Mouse (Mus musculus): Measurements from ENCODE around the gene Wbp2nl.
"Not testable (repeated sequence)": the region's sequence is repeated elsewhere in the genome, so short reads cannot be mapped to it uniquely, and the experiment has no call there.

Wbp2nl gene

DNA sequence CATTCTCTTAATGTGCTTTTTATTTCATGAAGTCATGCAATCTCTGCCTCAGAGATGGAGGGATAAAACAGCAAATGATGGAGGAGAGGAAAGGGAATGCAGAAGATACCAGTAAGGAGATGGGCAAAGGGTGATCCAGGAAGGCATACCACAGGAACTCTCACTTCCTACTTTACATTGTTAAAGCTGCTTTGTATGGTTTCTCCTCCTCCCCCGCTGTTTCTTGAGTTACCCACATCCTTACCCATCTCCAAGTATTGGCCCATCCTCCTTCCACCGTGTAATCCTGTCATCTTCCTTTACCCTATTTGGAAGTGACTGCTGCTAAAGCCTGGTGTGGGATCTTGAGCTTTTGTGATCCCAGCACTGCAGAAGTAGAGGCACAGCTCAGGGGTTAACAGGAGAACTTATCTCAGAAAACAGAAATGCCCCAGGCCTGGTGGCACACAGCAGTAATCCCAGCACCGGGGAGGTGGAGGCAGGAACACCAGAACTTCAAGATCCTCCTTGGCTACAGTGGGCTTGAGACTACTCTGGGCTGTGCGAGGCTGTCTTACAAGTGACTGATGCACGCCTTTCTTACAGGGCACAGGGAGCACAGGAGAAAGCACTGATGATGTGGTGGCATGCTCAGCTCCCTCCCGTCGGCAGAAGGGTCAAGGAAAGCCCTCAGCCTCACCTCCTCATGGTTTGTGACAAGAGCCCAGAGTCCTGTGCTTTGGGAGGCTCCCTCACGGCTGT lies 49.7 kb downstream of the Wbp2nl start:
- no peak for DNase-seq (ENCODE audit: low read depth, low spot score)

DNA sequence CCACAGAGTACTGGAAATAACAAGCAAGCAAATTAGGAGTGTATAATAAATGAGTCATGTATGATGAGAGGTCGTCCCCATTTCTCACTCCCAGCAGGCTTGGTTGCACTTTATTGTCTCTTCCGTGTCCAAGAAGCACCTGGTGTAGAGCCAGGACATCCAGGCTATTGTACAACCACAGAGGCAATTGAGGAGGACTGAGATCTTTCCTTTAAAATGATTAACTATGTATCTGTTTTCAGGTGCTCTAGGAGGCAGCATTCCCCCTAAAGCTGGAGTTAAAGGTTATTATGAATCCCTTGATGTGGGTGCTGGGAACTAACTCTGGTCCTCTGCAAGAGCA lies 50.2 kb downstream of the Wbp2nl start:
- no peak for DNase-seq (ENCODE audit: low read depth, low spot score)

DNA sequence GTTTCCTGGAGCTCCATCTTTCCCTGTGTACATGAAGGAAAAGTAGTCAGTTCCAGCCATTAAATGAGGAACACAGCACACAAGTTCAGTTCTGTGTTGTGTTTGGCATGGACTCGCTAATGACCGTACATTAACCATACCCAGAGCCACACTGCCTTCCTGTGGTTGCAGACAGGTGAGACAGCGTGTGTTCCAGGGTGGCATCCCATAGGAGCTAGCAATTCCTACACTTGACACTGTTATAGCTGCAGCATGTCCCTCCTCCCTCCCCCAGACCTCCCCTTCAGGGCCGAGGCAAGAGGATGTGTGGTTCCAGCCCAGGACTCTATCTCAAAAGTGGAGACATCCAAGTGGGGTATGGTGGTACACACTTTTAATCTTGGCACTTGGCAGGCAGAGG lies 51.6 kb downstream of the Wbp2nl start:
- DNase-seq (ENCODE audit: low read depth, low spot score), result no peak

DNA sequence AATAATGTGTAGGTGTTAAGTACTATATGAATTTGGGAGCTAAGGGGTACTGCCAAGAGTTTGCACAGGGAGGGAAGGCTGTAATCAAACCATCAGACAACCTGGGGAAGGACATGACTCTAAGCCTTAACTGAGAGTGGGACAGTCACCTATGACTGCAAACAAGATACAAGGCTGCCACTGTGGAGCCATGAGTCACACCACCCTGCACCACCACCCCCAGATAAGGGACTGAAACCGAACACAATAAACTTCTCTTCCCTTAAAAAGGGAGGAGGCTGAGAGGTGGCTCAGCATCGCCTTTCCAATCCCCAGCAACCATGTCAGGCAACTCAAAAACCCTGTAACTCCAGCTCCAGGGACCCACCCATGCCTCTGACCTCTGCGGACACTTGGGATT lies 52.7 kb downstream of the Wbp2nl start:
- no peak for DNase-seq (ENCODE audit: low read depth, low spot score)

DNA sequence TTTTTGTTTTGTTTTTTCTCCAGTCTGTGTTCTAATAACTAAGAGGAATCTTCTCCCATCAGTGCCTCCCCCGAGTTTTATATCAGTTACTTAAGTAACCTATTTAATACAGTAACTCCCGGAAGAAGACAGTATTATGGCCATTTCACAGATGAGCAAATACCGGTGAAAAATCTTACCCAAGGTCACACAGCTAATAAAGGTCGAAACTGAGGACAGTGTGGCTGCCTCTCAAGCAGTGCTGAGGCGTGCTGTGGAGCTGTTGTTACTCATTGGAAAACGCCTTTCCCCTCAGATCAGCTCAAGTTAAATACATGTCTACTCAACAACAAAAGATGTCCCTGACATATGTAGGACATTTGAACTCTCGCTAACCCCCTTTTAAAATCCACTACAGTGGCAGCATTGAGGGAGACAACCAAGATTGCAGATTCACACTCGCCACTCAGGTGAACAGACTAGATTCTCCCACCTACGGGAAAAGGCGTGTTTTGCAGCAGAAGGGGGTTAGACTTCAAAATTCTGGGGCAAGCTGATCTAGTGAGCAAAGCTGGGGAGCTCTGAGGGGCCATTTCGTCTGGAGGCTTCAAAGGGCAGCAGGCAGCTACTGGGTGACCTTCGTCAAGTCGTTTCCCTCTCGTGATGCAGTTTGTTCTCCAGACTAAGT lies 54.5 kb downstream of the Wbp2nl start:
- peak; percentile 59 for DNase-seq (ENCODE audit: low read depth, low spot score)

DNA sequence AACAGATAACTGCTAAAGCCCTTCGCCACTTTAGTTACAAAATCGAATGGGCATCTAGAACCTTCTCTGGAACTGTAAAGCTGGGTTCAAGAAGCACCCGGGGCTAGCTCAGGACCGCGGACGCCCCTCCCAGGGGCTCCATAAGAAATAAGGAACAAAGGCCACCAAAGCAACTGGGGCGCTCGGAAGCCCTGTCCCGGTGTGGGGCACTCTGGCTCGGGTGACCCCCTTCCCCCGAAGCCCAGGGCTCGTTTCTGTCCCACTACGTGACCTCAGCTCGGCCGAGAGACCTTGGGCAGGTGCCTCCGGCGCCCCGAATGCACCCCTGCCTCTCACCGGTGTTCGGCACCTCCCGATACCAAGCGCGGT lies 55.0 kb downstream of the Wbp2nl start:
- DNase-seq (ENCODE audit: low read depth, low spot score), result no peak

DNA sequence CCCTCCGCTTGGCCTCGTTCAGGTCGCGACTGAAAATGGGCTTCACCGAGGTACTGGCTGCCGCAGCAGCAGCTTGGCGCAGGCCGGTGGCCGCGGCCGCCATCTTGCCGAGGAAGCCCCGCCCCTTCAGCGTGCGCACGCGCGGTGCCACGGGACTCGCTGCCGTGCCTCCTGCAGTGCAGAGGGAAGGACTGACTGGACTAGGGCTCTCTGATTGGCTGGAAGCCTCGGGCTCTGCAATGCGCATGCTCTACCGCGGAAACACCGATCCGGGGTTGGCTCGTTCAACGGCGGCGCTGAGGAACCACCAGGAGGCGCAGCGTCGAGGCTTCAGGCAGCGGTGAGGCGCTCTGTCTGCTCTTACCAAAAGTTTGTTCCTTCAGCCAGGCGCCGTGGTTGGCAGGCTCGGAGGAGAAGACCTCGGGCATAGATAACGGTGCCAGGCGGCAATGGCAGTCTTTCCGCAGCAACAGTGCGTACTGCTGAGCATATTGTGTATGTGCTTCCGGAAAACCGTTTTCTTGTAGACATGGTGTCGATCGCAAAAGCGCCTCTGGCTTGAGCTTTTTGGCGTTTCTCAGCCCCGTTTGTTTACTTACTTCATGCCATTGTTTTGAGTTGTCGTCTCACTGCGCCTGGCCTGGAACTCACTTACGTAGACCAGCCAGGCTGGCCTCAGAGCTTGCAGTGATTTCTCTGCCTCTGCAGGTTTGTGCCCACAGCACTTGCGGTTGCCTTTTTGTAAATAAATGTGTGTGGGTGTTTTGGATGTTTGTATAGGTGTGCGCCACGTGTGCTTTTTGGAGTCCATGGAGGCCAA lies 55.6 kb downstream of the Wbp2nl start, which contains the start of gene Ndufa6:
TSS of gene Ndufa6 (minus strand) at position 197 of the 820 bp plus-strand sequence.
- DNase-seq (ENCODE audit: low read depth, low spot score), result peak; percentile 99

DNA sequence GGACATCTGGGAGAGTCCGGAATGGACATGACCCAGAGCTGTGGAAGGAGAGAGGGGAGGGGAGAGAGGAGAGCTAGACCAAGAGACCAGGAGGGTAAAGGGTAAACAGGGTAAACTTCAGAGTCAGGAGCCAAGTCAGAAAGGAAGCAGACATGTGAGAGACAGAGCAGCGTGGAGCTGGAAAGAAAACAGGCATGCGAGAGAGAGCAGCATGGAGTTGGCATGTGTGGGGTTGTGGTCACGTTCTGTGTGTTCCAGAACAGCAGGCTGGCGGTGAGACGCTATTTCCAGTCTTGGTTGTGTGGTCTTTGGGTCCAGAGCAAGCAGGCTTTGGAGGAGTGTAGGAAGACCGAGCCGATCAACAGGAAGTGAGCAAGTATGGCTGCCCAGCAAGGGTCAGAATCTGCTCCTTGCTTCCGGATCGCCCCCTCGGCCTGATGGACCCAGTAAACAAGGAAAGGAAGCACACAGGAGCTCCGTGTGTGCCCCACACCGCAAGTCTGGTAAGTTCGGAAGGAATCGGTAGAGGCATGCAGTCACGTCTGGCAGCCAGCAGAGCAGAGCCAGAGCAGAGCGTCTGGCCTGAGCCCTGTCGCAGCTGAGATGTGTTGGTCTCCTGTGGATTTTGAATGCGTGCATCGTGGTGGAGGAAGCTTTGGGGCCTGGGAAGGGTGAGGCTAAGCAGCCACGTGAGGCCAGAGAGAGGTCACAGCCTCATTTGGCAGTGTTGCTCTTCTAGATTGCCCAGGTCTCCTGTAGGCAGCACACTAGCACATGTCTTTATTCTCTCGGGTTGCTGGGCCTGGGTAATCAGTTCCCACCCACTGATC lies 59.9 kb downstream of the Wbp2nl start:
- DNase-seq (ENCODE audit: low read depth, low spot score), result no peak

DNA sequence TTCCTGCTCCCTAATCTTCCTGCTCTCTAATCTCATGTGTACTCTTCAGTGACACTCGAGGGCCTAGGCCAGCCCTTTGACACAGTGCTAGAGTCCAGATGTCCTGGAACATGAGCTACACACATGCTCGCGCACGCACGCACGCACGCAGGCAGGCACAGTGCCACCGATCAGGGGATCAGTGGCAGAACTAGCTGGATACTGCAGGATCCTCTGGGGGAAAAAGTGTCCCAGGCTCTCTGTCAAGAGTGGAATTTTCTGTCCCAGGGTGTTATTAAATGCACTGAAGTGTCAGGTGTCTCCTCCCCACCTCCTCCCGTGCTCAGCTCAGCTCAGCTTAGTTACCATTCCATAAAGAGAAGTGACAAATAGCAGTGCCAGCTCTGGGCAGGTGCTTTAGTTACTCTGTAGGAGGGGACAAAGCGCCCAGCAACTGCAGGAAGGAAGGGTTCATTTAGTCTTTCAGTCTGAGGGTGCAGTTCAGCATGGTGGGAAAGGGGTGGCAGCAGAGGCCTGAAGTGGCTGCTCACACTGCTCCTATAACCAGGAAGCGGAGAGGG lies 62.8 kb downstream of the Wbp2nl start:
- DNase-seq (ENCODE audit: low read depth, low spot score), result peak; percentile 60

DNA sequence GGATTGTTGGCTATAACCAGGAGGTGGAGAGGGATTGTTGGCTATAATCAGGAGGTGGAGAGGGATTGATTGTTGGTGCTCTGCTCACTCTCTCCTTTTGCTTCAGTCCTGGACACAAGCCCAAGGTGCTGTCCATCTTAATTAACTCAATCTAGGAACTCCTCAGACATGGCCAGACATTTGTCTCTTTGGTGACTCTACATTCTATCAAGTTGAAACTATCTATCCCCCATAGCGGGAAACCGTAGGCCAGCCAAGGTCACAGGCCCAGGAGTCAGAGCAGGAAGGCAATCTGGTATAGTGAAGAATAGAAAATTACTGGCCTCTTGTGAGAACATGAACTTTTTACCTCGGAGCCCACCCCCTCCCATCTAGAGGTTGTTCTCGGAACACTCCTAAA lies 63.5 kb downstream of the Wbp2nl start:
- no peak for DNase-seq (ENCODE audit: low read depth, low spot score)

DNA sequence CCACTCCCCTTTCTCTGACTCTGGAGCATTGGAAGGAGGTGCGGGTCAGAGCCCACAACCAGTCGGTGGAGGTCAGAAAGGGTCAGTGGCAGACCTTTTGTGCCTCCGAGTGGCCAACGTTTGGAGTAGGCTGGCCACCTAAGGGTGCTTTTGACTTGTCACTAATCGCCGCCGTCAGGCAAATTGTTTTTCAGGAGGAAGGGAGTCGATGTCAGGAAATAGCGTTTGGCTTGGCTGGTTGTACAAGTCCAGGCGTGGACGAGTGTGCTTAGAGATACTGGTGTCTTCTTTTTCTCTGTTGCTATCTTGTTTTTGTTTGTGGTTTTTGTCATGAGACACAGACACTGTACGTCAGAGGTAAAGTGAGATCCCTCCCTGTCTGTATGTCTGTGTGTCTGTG lies 65.0 kb downstream of the Wbp2nl start:
- not testable (repeated sequence) for DNase-seq (ENCODE audit: low read depth, low spot score)
